Mouse (Mus musculus) urinary bladder, postnatal 25 days (tissue): ENCODE data around the gene Gm5941.
"Not testable (repeated sequence)": the region's sequence is repeated elsewhere in the genome, so short reads cannot be mapped to it uniquely, and the experiment has no call there.

Experiments used
- DNase-seq: peaks from one replicate; pipeline ENCODE4 v3.0.0; 2022; ENCODE audit warnings: low spot score

Gene Gm5941

DNA sequence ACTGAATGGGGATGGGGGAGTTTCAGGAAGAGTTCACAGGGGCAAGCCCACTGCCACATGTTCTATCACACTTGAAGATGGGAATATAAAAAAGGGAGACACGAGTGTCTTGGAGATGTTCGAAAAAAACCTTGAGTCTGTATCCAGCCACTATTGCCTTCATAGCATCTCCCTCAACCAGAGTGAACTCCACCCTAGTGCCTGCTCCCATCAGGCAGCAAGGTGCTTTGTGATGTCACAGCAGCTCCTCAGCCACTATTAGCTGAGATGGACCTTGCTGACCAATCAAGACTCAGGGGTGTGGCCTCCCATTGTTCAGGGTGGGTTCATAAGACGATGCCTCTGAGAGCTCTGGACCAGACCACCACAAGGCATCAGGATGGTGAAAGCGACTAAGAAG is at the start of gene Gm5941:
Gene Gm5941, plus strand, starts transcription at position 301 of the 400 bp plus-strand sequence.
- not testable (repeated sequence) for DNase-seq

DNA sequence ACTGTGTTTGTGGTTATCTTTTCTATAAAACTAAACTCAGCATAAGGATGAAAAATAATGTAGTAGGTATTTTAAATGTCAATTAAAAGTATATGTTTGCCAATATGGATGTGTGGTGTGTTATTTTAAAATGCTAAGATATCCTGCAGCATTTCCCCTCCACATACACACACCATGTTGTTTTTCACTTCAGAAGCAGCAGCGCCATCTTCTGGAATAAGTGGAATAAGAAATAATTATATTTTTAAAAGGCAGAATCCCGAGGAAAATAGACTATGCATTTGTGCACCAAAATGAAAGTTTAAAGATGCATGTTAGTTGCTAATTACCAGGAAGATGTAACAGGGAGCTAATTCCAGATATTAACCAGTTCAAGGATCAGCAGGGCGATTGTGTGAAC is 29.3 kb upstream of the Gm5941 start:
- no peak for DNase-seq

DNA sequence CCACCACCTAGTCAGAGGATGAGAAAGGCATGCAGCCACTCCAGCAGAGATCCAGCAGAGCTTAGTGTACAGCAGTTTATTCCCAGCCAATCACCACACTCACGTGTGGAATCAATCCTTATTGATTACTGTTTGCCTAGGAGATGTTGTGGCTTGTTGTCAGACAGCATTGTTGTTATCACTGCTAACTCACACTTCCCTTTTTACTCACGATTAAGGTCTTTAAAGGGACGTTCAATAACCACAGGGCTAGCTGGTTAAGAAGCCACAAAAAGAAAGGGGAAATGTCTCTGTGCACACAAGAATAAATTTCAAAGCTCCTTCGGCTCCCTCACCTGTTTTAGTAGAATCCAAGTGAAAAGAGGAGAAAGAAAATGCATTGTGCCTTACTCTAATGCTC is 25.0 kb upstream of the Gm5941 start:
- DNase-seq = no peak

DNA sequence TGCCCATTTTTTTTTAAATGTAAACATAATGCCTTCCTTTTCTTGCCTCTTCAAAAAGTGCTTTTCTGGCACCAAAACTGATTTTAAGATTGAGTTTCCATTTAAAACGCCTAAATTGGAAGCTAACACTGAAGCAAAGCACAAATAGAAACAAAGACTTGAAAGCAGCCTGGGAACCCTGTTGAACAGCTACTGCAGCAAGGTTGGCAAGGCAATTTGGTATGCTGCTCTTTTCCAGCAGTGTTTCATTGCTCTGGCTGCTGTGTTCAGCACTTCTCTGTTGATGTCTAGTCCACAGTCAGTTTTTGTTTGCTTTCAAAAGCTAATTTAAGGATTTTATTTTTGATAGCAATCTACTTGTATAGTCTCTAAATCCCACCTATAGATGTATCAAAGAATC is 8.5 kb downstream of the Gm5941 start:
- DNase-seq = no peak

DNA sequence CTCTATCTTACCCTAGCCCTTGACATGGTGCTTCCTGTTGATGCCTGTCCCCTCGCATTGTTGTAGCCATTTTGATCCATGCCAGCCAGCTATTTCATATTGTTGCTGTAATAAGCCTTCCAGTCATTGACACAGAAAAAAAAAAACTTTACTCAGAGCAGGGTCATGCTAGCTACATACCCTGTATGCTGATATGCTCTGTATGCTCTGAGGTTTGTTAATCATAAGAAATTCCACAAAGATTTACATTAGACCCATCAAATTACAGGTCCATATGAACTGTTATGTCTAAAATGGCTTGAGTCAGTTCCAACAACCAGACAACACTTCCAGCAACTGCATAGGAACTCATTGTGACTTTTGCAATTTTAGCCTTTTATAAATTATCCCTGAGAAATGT is 38.1 kb downstream of the Gm5941 start:
- no peak for DNase-seq
